Mouse (Mus musculus): ENCODE measurements around the gene Gm7982.
"Not testable (repeated sequence)": the region's sequence is repeated elsewhere in the genome, so short reads cannot be mapped to it uniquely, and the experiment has no call there.

Gm7982 gene

DNA sequence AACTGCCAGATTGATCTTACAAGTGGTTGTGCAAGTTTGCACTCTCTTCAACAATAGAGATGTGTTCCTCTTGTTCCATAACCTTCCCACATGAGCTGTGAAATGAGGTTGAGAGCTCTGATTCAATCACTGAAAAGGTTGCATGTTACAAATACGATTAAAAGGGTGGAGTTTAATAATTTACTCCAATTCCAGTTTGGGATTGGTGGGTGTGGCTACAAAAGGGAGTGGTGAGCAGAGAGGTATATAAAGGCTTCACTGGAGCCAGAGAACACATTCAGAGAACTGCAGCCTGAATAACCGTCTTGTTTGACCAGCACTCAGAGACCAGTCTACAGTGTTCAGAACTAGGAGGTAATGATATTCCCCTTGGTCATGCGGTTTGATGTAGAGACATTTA, at the start of gene Gm7982:
Gm7982 (plus strand) TSS at position 301 of the 400 bp plus-strand sequence.
- not testable (repeated sequence) for DNase-seq

GRCm38 (mm10) chr5:95736073-95736472, 5.7 kb upstream of the Gm7982 start, which contains the start of gene Gm7978:
TSS of gene Gm7978 (minus strand) at chr5:95736173.
- DNase-seq = not testable (repeated sequence)

DNA sequence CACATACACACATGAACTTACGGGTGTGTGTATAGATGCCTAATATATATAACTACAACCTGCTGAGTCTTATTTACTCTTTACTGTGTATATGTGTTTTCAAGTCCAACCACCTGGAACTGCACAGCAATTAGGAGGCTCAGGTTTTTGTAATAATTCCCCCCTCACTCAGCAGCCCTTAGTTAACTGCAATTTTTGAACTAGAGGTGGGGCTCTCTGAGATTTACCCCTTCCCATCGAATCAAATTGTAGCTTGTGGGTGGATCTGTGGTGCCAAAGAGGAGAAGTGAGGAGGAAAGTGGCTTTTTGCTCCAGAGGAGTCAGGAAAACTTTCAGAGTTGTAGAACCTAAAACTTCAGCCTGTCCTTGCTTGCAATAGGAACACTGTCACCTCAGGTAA, 33.9 kb downstream of the Gm7982 start, which contains the start of gene E330014E10Rik:
E330014E10Rik (plus strand) TSS at position 301 of the 400 bp plus-strand sequence.
- DNase-seq = not testable (repeated sequence)

All from thymus, postnatal 36 days (tissue).